Mouse (Mus musculus) c-Kit-negative CD71-positive TER-119-positive erythroid progenitor cells, embryonic 14.5 days (primary cell): ENCODE data around the gene Pusl1.

Experiments used
- DNase-seq: peaks from one replicate; pipeline ENCODE4 v3.0.0-alpha.2; 2013; ENCODE audit warnings: low read depth, low spot score

Gene Pusl1

DNA sequence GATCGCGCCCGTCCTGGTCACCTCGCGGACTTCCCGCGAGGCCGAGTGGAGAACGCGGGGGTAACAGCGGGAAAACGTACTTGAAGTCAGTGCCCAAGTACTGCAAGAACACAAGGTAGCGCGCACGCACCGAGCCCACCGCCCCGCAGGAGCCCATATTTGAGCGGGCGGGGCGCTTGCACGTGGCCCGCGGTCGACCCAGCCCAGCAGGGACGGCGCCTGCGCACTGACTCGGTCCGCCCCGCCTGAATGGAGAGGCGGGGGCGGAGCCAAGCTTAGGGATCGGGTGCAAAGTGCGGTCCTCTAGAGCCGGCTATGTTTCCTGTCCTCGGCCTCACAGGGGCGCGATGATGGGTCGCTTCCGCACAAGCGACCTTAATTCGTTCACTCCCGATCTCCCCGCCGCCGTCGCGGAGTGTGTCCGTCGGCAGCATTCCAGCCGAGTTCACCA is at the start of gene Pusl1, which contains the start of gene Acap3:
Pusl1 (minus strand) TSS at position 231 of the 451 bp plus-strand sequence.
Acap3 (plus strand) TSS at position 272 of the 451 bp plus-strand sequence.
- peak; percentile 90 for DNase-seq

DNA sequence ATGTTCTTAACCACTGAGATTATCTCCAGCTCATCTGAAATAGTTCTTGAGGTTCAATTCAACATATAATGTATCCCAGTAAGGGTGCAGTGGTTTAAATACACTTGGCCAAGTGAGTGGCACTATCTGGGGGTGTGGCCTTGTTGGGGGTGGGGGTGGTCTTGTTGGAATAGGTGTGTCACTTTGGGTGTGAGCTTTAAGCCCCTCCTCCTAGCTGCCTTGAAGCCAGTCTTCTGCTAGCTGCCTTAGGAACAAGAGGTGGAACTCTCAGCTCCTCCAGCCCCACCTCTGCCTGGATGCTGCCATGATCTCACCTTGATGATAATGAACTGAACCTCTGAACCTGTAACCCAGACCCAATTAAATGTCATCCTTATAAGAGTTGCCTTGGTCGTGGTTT is 40.5 kb upstream of the Pusl1 start:
- no peak for DNase-seq

DNA sequence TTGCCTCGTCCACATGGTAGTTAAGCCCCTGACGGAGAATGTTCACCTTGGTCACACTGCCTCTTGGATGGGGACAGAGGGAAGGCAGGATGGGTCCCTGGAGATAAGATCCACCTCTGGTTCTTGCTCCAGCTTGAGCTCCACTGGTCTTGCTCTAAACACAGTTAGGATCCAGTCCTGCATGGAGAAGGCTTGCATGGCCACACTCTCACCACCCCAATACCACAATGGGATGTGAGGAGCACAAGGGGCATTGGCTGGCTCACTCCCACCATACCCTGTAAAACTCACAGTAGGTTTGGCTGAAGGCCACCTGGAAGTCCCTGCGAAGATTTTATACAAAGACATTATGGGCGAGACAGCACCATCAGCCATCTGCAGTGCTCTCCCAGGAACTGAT is 17.2 kb upstream of the Pusl1 start:
- DNase-seq: no peak

DNA sequence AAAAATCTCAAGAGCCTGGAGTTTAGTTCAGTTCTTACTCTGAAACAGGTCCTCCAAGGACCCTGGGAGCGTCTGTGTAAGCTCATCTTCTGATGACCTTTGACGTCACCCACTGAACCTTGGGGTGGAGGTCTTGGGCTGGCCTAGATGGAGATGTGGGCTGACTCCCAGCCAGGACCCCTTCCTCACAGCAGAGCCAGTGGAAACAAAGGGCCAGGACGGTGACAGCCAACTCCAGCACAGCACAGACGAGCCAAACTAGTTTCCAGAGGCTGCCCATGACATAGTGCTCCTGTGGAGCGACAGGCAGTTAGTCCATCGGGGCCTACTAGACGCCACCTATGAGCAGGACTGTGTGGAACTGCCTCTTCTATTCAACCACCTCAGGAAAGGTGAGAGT is 16.7 kb upstream of the Pusl1 start:
- no peak for DNase-seq

DNA sequence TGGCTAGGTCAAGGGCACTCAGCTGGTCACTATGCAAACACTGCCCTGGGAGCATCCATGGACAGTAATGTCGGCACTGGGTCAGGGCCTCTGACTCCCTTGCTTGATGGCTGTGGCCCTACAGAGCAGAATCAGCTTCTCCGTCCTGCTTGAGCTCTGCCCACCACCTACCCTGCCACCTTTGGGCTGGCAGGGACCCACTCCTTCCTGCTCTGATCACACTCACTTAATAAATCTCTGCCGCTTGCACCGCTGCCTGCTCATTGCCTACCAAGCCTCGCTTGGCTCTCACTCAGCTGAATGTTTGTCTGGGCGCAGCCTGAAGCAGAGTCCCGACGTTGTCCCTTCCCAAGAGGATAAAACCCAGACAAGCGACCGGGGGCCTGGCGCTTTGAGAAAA is 15.4 kb upstream of the Pusl1 start:
- DNase-seq: no peak

DNA sequence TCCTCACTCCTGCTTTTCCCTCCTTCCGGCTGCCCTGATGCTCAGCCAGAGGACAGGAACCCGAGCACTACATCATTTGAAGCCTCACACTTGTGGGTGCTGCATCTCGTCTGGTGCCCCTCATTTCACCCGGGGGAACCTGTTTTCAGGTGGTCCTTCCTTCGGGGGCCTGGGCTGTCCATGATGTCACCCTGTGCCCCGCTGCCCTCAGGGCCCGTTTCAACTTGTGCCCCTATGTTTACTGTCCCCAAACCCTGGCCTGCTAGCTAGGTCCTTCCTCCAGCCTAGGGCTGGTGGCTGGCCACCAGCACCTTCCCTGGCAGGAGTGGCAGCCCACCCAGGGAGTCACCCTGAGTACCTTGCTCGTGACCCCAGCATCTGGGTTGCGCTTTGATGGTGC is 14.5 kb upstream of the Pusl1 start:
- no peak for DNase-seq

DNA sequence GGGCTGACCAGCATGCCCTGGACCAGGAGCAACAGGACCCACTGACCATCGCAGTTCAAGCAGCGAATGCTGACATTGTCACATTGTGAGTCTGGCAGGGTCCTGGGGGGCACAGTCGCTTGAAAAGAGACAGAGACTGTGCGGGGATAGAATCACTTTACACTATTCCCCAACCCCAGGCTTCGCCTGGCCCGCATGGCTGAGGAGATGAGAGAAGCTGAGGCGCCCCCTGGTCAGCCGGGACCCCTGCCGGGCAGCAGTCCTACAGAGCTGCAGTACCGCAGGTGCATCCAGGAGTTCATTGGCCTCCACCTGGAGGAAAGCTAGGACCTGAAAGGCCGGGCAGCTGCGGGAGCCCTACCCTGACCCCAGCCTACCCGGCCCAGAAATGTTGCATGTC is 14.1 kb upstream of the Pusl1 start:
- DNase-seq: no peak

DNA sequence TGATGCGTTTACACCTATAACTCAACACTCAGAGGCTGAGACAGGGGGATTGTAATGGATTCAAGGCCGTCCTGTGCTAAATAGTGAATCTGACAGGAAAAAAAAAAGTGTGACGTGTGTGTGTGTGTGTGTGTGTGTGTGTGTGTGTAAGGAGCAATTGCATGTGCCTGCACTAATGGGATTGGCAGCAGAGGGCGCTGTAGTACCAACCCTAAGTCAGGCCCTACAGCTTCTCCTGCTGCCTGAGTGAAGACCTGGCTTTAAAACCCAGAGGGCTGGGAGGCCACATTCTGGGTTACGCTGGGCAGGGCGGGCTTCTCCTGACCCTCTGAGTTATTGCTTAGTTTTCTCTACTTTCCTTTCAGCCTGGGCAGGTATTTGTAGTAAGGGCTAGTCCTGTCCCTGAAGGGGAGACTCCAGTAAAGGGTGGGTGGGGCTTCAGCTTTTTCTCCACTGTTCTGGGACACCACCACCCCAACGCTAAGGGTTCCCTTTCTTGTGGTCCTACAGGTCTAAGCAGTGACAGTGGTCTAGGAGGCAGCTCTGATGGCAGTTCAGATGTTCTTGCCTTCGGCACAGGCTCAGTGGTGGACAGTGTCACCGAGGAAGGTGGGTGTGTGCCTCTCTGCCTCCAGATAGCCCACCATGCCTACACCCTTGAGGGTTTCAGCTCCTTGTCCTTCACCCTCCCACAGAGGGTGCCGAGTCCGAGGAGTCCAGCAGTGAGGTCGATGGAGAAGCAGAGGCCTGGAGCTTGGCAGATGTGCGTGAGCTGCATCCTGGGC is 12.9 kb upstream of the Pusl1 start:
- DNase-seq: no peak

DNA sequence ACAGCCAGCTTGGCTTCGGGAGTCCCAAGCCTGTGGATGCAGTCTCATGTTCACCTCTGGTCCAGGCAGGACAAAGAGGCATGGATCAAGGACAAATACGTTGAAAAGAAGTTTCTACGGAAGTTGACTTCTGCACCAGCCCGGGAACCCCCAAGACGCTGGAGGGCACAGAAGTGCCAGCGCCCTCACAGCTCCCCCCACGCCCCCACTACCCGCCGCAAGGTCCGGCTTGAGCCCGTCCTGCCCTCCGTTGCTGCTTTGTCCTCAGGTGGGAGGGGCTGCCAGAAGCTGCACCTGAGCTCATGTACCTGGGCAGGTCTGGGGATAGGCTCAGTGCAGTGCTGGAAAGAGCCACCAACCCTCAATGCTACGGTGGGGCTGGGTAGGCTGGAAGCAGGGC is 11.7 kb upstream of the Pusl1 start:
- DNase-seq: no peak

DNA sequence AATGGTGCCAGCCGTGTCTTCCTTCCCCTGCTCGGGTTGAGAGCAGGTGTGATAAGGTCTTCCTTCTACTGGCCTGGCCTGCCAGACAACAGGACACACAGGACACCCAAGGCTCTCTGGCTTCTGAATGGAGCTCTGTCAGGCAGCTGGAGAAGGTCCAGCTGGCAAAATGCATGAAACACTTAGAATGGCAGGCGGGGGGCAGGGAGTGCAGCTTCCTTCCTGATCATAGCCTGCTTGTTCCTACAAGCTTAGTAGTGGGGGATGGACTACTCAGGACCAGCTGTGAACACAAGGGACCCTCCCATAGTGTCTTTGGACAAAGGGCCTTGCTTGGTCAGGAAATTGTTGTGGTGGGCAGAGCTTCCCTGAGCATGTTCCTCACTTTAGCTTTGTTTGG is 9.6 kb upstream of the Pusl1 start:
- DNase-seq: no peak

DNA sequence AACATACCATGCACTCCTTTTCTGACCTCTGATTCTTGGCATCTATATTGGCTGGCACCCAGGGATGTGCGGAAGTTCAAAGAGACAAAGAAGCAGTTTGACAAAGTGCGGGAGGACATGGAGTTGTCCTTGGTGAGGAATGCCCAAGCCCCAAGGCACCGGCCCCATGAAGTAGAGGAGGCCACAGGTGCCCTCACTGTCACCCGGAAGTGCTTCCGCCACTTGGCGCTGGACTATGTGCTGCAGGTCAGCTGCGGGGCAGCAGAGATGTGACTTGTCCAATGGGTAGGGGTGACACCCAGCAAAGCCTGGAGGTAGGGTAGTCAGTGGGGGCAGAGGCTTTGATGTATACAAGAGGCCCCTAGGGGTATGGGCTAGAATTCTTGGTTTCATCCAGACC is 7.8 kb upstream of the Pusl1 start:
- DNase-seq: no peak

DNA sequence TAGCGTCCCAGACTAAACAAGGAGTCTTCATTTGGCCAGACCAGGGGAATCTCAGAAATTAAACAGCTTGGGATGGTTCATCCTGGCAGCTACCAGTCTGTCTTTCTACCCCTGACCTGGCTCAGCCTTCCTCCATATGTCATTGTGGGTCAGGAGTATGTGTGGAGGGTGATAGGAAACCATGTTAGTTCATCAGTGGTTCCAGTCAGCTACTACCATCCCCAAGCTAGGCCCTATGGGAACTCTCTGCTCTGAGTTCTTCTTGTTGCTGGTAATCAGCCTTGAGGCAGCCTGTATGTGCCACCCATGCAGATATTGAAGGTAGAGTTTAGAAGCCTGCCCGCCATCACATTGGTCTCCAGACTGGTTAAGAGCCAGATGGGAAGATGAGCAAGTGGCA is 6.7 kb upstream of the Pusl1 start:
- DNase-seq: no peak

DNA sequence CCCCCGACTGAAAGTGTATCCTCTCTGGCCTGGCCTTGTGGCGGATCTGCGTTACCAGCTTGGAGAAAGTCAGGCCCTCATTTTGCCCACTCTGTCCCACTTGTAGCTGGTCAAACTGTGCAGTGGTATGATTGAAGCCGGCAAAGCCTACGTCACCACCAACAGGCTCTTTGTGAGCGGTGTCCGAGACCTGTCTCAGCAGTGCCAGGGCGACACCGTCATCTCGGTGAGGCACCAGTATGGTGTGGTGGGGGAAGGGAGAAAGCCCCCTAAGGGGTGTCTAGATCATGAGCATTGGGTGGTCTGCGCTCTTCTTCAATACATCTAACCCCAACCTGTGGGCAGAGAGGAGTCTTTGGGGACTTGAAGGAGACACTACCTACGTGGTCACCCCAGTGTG is 4.9 kb upstream of the Pusl1 start:
- no peak for DNase-seq

DNA sequence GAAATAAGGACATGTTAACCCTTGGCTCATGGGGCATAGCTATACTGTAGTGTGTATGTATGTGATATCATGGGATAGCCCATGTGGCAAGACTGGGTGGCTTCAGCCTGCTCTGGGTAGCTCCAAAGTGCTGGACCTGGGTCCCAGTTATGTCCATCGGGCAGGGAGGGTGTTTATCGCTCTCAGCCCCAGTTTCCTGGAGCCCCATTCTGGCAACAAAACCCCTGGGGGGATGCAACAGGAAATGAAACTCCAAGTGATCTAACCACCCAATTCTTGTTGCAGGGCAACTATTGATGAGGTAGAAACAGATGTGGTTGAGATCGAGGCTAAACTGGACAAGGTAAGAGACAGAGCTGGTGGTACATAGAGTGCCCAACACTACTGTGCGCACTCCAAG is 4.2 kb upstream of the Pusl1 start:
- DNase-seq: no peak

DNA sequence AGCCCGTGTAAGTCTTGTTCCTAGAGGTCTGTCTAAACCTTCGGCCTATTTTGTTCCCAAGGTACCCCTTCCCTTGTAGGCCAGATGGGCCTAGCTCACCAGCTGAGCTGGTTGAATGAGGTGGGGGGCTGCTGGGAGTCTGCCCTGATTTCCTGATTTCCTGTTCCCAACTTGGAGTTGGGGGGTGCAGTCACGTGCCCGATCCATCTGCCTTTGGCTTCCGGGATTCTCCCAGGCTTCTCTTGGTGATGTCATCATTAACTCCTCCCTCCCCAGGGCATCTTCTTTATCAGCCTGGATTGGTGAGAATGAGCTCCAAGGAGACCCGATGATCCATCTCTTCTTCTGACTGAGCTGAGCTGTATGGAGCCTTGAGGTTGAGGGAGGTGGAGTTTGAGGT is 3.6 kb upstream of the Pusl1 start:
- DNase-seq: no peak

DNA sequence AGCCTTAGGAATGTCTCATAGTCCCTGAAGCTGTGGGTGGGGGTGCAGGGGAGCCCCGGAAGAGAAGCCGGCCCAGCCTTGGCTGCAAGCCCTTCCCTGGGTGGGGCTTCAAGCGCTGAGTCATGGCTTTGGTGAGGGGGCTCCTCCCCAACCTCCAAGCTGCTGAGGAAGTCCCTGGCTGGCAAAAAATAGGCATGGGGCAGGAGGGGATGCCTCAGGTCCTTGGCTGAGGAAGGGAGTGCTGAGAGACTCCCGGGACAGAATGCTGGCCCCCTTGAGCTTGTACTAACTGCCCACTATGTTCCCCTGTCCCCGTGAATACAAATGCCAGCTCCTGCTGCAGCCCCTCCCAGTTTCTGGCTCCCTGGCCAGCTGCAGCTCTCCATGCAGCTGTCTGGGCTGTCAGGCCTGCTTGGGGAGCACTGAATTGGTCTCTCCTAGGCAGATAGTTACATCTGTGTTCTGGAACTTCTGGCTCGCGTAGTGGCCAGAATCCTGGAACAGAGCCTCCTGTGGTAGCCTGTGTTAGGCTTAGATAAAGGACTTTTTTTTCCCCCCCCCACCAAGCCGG is 2.8 kb upstream of the Pusl1 start:
- DNase-seq: peak; percentile 44

DNA sequence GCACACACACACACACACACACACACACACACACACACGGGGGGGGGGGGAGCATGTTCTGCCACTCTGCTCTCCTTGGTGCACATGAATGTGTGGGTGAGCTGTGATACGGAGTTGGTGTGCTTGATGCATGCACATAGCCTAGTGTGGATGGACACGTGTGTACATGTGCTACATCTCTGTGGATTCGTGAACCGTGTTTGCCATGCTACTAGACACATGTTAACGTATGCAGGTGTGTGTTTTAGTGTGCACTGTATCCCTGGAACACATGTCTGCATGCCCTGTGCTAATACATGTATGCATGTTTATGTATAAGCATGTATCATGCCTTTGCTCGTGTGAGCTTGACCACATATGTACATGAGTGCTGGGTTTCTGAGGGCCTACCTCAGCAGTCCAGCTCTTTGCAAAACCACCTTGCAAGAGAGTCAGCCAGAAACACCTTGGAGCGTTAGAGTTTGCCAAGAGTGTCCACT is 1.7 kb upstream of the Pusl1 start:
- no peak for DNase-seq

DNA sequence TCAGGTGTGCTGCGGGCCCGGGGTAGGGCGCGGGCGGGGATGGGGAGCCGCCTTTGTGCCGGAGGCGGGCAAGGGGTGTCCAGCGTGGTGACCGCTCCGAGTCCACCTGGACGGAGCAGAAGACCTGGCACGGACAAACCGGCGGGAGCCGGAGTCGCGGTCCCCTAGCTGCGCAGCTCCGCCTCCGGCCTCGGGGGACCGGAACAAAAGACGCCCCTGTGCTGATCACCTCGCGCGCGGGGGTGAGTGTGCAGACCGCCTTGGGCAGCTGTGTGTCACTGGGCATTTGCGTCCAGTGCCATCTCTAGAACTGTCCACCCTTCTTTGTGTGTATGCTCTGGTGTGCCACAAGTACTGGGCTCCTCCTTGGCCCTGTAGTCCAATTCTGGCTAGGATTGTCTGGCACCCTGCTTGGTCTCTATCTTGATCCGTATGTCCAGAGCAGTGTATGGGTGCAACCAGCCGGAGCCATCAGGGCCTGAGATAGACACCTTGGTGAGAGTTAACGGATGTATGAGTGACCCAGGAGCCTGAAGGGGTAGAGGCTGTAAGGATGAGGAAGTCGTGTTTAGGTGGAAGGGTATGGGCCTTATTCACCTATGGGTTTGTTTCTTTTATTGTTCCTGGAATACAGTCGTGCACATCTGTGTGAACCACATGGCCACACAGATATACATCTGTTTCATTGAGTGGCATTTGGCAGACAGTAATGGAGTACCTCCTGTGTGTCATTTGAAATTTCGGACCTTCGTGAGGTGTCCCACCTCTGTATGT is 1.0 kb upstream of the Pusl1 start:
- DNase-seq: no peak

DNA sequence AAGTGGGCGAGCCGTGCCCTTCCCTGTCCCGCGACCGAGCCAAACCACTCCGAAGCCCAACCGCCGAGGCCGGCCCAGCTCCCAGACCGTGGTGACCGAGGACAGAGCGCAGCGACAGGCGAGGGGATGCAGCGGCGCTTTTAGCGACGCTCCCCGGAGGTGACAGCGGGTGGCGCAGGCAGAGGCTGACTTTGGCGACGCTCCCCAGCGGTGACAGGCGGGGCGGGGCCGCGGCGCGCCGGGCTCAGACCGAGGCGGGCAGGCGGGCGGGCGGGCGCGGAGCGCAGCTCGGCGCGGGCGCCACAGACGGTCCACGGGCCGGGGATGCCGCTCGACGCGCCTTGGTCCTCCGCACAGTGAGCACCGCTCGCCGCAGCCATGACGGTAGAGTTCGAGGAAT is 436 bp upstream of the Pusl1 start:
- peak; percentile 74 for DNase-seq

DNA sequence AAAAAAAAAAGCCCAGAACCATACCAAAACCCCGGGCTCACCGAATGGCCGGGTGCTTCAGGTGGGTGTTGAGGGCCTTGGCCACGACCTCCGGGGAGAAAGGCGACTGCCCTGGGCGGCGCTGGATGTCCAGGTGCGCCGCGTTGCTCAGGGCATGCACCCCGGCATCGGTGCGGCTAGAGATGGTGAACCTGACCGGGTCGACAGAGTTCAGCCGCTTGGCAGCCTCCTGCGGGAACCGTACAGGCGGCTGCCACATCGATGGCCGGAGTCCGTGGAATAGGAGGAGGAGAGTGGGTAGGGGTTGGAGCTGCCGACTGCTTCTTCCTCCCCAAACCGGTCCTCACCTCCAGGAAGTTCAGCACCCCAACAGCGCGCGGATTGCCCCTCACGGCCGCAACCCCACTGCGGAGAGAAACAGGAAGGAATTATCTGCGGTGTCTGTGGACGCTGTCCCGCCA is 540 bp downstream of the Pusl1 start:
- no peak for DNase-seq

DNA sequence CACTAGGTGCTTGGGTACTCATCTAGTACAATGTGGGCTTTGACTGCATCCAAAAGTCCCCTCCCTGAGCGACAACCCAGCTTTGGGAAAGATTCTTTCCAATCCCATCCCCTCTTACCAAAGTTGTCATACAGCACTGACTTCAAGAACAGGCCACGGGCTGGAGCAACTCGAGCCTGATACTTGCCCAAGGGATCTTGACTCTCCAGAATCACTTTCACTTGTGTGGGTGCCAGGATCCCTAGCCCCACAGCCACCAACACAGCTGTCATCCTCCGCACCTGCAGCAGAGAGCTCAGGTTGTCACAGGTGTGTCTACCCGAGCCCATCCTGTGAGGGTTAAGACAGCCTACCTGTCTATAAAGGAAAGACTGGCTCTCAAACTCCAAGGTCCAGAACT is 2.3 kb downstream of the Pusl1 start:
- no peak for DNase-seq

DNA sequence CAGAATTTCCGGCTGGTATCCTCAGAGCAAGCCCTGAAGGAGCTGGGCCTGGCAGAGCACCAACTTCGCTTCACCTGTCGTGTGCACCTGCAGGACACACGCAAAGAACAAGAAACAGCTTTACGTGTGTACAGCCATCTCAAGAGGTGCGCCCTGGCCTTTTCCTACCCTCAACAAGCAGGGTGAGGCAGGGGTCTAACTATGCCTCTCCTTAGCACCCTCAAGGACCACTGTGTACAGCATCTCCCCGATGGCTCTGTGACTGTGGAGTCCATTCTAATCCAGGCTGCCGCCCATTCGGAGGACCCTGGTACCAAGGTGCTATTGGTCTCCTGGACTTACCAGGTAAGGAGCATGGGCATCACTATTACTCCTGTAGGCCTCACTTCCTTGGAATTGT is 3.4 kb downstream of the Pusl1 start:
- no peak for DNase-seq

DNA sequence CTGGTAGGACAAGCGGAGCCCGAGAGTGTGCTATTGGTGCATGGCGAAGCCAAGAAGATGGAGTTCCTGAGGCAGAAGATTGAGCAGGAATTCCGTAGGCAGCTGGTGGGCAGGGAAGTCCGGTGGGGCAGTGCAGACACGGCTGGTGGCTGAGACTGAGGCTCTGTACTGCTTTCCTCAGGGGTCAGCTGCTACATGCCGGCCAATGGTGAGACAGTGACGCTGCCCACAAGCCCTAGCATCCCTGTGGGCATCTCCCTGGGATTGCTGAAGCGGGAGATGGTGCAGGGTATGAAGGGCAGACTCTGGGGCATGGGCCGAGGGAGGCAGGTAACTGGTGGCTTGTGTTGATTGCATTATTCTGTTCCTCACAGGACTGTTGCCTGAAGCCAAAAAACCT is 3.9 kb downstream of the Pusl1 start:
- DNase-seq: no peak
